Mouse (Mus musculus): Measurements from ENCODE around the gene 4930412O13Rik. TPM values are rescaled to one million over a fixed set of nuclear protein-coding genes. Genes with fewer than 3 reads are reported as not detected.
A peak's percentile ranks its signal among the peaks of the same experiment; 100 is the strongest.

The 4930412O13Rik gene
- total and polyA plus RNA-seq, 3 experiments, result 0.28 TPM; not detected in 2

- TF ChIP-seq RAD21 (IDR thresholded peaks at IDR 0.05; ENCODE audit: low read depth, low read length) (peak; percentile 20), GATA1 (IDR thresholded peaks at IDR 0.05; ENCODE audit: low read depth, low read length) (no peak), NELFE (IDR thresholded peaks at IDR 0.05; ENCODE audit: low read depth, low read length) (peak; percentile 83; the same call in 1 of the 2 replicates), ZMIZ1 (IDR thresholded peaks at IDR 0.05; ENCODE audit: low read depth, low read length) (0 out of 2 replicates have a peak, but pooled peaks have one; percentile 67)
Measured at GRCm38 (mm10) chr2:9888913-9889650, 8.0 kb downstream of the 4930412O13Rik start, which contains the start of gene 9230102O04Rik (continued).

GRCm38 (mm10) chr2:9889651-9890183, 8.7 kb downstream of the 4930412O13Rik start, which contains the start of gene Gata3:
Gene Gata3, minus strand, starts transcription at chr2:9890034.
- peak; percentile 67 for DNase-seq (ENCODE audit: low read depth, low spot score)
- Histone ChIP-seq H3K9me3 (replicated peaks; ENCODE audit: insufficient read depth, low read length) (no peaks in the 10 kb centered on the region), H3K27me3 (ENCODE audit: control insufficient read depth in 1 of 2, insufficient read depth in 2 of 2, low read length in 2 of 2) (no peaks in the 10 kb centered on the region), H3K4me1 (ENCODE audit: control insufficient read depth in 1 of 2, insufficient read depth in 2 of 2, low read length in 2 of 2) (peaks cover 2 to 5% of the 10 kb centered on the region in 2 experiments), H3K79me2 (ENCODE audit: control insufficient read depth, insufficient read depth, low read length, poor library complexity) (no peaks in the 10 kb centered on the region), H3K4me3 (ENCODE audit: control insufficient read depth in 1 of 2, insufficient read depth in 1 of 2, low read depth in 2 of 2, low read length in 2 of 2) (peak within 1 kb of the TSS; percentile 93 to 95), H3K36me3 (ENCODE audit: control insufficient read depth in 1 of 2, insufficient read depth in 2 of 2, low read length in 2 of 2) (peaks cover 0 to 4% of the 10 kb centered on the region in 2 experiments; a peak in 2 of 4 replicates), H3K27ac (ENCODE audit: control insufficient read depth, low read depth, low read length) (peak within 1 kb of the TSS; percentile 65), H3K9ac (ENCODE audit: control insufficient read depth, low read depth, low read length, poor library complexity, severe bottlenecking) (peak within 1 kb of the TSS; percentile 76)
- TF ChIP-seq MXI1 (IDR thresholded peaks at IDR 0.05; ENCODE audit: low read depth, low read length) (no peak), MAX (IDR thresholded peaks at IDR 0.05; ENCODE audit: low read length) (no peak), GATA1 (IDR thresholded peaks at IDR 0.05; ENCODE audit: low read depth, low read length) (peak; percentile 43), TBP (IDR thresholded peaks at IDR 0.05; ENCODE audit: low read depth, low read length) (peak; percentile 78; the same call in 1 of the 2 replicates), MYC (IDR thresholded peaks at IDR 0.05; ENCODE audit: low read depth, low read length) (peak; percentile 49; the same call in 1 of the 2 replicates), CHD1 (IDR thresholded peaks at IDR 0.05; ENCODE audit: low read depth, low read length) (peak; percentile 63; the same call in 1 of the 2 replicates), JUND (IDR thresholded peaks at IDR 0.05; ENCODE audit: low read depth, low read length) (no peak), EP300 (IDR thresholded peaks at IDR 0.05; ENCODE audit: low read depth in 1 of 2, low read length in 2 of 2) (0 out of 4 replicates have a peak, but pooled peaks of 1 of the 2 experiments have one; percentile 13), RCOR1 (IDR thresholded peaks at IDR 0.05; ENCODE audit: low read depth, low read length) (0 out of 2 replicates have a peak, but pooled peaks have one; percentile 7), NELFE (IDR thresholded peaks at IDR 0.05; ENCODE audit: low read depth, low read length) (peak; percentile 73), MAZ (IDR thresholded peaks at IDR 0.05; ENCODE audit: low read depth, low read length) (peak; percentile 63; the same call in 1 of the 2 replicates), GABPA (IDR thresholded peaks at IDR 0.05; ENCODE audit: low read depth, low read length) (no peak), UBTF (IDR thresholded peaks at IDR 0.05; ENCODE audit: borderline replicate concordance, insufficient read depth, low read depth, low read length) (no peak), USF2 (IDR thresholded peaks at IDR 0.05; ENCODE audit: borderline replicate concordance in 1 of 2, insufficient read depth in 1 of 2, low read depth in 1 of 2, low read length in 2 of 2) (no peak), POLR2A (IDR thresholded peaks at IDR 0.05; ENCODE audit: control insufficient read depth in 1 of 2, insufficient read depth in 1 of 2, low read depth in 1 of 2, low read length in 2 of 2, poor library complexity in 1 of 2) (peak; percentile 0 to 33; a peak in 2 of 4 replicates)

Measured in MEL (cell line).